Mouse (Mus musculus) Patski (cell line): Measurements from ENCODE around the gene Slc25a22. TPM values are rescaled to one million over a fixed set of nuclear protein-coding genes. Genes with fewer than 3 reads are reported as not detected.

Source experiments
- ATAC-seq: fragments of 100-300 bp; one replicate; pipeline ENCODE4 v1.8.0; 2021
- CTCF ChIA-PET: fragments of 350-600 bp; sonication (Branson Sonifier 250); formaldehyde crosslinking; loops from one replicate; lab custom pipeline; 2022; ENCODE audit warnings: inconsistent platforms; lab: Charles Lee
- POLR2A ChIA-PET: fragments of 350-600 bp; sonication (Branson Sonifier 250); formaldehyde crosslinking; loops from one replicate; lab custom pipeline; 2022; ENCODE audit warnings: antibody characterized with exemption, inconsistent platforms; lab: Charles Lee
- DNase-seq: peaks from one replicate; pipeline ENCODE4 v3.0.0-alpha.2; 2011; ENCODE audit warnings: low read depth, low spot score
- H3K27me3 ChIP-seq: fragments of 371-371 bp; one replicate; pipeline ENCODE4 v1.5.1; 2021
- CTCF ChIP-seq: fragments of 100-300 bp; IDR thresholded peaks from one replicate; pipeline ENCODE4 v1.5.1; 2021
- in situ Hi-C: fragments of 300-500 bp; cut with MboI; formaldehyde crosslinking; loops from 3 replicates; pipeline ENCODE4 v1.11.1; 2018; ENCODE audit warnings: low pct_unique_long_range_greater_than_20kb, mixed read lengths
- polyA plus RNA-seq: library from polyadenylated mRNA; unstranded; gene quantifications from one replicate; pipeline ENCODE4 v1.2.3, GENCODE M21; 2021

Gene Slc25a22
- 20.6 TPM for polyA plus RNA-seq

- CTCF ChIA-PET = interaction anchor here (0.8 to 2.4 kb wide), 8 partner anchors 11 to 87 kb away, joined by 3 to 10 read pairs (median 4); partner anchors contain the start of gene Gatd1
- no peak for DNase-seq
- POLR2A ChIA-PET = interaction anchor here (0.8 to 1.2 kb wide), 5 partner anchors 16 to 29 kb away, joined by 3 to 4 read pairs (median 4); no protein-coding TSS in a partner anchor
- no peaks in the 10 kb centered on the region for H3K27me3 ChIP-seq
- no peak for TF ChIP-seq CTCF
- in situ Hi-C loops = no loop called here
- ATAC-seq = peak; percentile 75
These were observed at the start of gene Slc25a22 for GRCm38 (mm10) chr7:141437178-141438120. TSS of gene Slc25a22 (minus strand) at chr7:141437892.

DNA sequence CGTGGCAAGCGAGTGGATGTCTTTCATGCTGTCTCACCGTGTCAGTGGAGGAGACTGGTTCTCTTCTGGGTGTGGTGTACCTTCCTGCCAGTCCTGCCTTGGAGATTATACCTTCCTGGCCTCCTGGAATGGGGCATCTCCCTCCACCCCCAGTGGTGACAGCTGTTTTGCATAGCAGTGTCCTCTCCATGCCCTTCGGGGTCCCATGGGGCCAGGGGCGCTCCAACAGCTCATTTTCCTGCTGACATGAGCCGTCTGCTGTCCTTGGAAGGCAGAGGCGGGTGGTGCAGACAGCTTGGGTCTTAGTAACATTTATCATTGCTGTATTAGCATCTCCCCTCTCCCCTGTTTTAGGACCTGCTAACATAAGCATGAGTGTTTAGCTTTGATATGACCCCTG lies 49.4 kb upstream of the Slc25a22 start:
- no peak for TF ChIP-seq CTCF
- CTCF ChIA-PET = interaction anchor here (1.5 kb wide), 1 partner anchor 10 kb away, joined by 4 read pairs; no protein-coding TSS in a partner anchor
- DNase-seq (no peak), ATAC-seq (no peak)
- POLR2A ChIA-PET = interaction anchor here (0.6 to 1.1 kb wide), 3 partner anchors 10 to 28 kb away, joined by 3 to 4 read pairs (median 3); no protein-coding TSS in a partner anchor
- H3K27me3 ChIP-seq = no peaks in the 10 kb centered on the region
- in situ Hi-C loops = no loop called here

- DNase-seq (no peak), ATAC-seq (no peak)
- ChIA-PET POLR2A (interaction anchor here (1.1 to 2.0 kb wide), 2 partner anchors 8 to 9 kb away, joined by 3 to 4 read pairs; no protein-coding TSS in a partner anchor), CTCF (interaction anchor here (1.5 kb wide), 1 partner anchor 96 kb away, joined by 3 read pairs; no protein-coding TSS in a partner anchor)
- in situ Hi-C loops = no loop called here
- TF ChIP-seq CTCF = no peak
- no peaks in the 10 kb centered on the region for H3K27me3 ChIP-seq
These were observed 48.5 kb upstream of the Slc25a22 start for GRCm38 (mm10) chr7:141486239-141486638.

DNA sequence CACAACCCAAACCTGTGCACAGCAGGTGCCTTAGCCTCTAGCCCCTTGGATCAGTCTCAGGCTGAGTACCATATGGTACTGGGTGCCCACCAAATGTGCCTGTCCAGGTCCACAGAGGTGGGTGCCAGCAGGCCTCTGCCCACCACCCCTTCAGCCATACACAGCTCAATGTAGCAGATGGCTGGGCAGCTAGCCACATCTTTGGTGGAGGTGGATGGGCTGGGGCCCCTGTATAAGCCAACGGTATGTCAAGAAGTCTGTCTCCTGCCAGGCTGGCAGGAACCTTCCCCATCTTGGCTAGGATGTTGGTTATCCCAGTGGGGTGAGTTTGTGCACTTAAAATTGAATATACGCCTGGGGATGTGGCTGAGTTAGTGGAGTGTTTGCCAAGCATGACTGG lies 47.9 kb upstream of the Slc25a22 start:
- no peak for ATAC-seq
- no peak for TF ChIP-seq CTCF
- in situ Hi-C loops = no loop called here
- ChIA-PET POLR2A (interaction anchor here (2.0 kb wide), 1 partner anchor 9 kb away, joined by 4 read pairs; no protein-coding TSS in a partner anchor), CTCF (interaction anchor here (1.1 to 1.5 kb wide), 2 partner anchors 39 to 96 kb away, joined by 3 read pairs; no protein-coding TSS in a partner anchor)
- no peaks in the 10 kb centered on the region for H3K27me3 ChIP-seq
- no peak for DNase-seq

DNA sequence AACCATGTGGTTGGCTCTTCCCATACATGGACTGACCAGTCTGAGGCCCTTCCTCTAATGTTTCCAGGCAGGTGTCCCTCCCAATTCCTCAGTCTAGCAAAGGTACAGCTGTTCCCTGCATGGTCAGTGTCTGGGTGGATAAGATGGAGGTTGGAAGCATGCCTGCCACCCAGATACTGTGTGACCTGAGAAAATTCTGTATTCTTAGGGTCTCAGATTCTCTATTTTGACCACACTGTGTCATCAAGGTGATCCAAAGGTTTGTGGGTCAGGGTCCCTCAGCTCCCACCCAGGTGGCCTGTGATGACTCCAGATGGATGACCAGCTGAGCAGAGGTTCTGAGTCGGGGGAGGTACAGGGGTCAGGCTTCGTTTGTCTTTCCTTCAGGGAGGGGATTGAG lies 47.5 kb upstream of the Slc25a22 start:
- POLR2A ChIA-PET = interaction anchor here (1.1 to 2.0 kb wide), 3 partner anchors 9 to 18 kb away, joined by 4 read pairs; partner anchors contain the start of gene Cd151
- CTCF ChIA-PET = interaction anchor here (1.1 to 1.5 kb wide), 2 partner anchors 39 to 97 kb away, joined by 3 read pairs; no protein-coding TSS in a partner anchor
- ATAC-seq (no peak), DNase-seq (no peak)
- in situ Hi-C loops = no loop called here
- H3K27me3 ChIP-seq = no peaks in the 10 kb centered on the region
- TF ChIP-seq CTCF = no peak

DNA sequence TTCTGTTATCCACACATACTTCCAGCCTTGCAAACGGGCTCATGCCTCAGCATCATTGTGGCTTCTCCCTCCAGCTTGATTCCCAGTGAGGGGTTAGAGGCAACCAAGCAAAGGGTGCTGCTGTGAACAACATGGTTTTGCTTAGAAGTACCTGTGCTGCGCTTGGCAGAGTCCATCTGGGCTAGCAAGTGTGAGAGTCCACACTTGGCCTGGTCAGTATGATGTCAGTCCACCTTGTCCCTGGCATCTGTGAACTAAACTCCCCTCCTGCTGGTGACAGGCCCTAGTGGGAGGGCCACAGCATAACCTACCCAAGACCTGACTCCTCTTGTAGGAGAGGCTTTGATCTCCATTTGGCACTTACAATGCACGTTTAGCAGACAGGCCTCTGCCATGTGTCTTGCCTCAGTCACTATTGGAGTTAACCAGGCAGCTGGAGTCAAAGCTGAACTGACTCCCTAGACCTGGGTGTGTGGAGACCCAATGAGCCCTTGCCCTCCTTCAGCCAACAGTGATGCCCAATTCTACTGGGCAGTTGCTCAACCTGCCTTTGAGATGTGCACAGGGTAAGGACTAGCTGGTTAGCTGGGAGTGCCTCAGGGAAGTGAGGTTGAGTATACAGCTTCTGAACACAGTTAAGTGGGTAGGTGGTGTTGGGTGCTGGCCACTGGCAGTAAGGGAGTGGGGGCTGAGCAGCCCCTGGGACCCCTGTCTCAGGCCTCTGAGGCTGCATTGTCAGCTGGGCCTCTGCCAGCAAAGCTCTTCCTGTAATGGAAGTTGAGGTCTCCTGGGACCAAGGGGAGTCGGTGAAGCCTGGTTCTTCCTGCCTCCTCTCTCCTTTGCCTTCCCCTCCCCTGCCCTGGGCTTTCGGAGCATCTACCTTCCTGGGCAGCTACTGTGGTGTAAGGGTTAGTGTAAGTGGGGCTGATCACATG lies 46.8 kb upstream of the Slc25a22 start:
- POLR2A ChIA-PET = interaction anchor here (1.1 to 2.0 kb wide), 3 partner anchors 9 to 17 kb away, joined by 4 read pairs; partner anchors contain the start of gene Cd151
- CTCF ChIA-PET = interaction anchor here (0.8 to 1.9 kb wide), 3 partner anchors 26 to 40 kb away, joined by 3 to 6 read pairs (median 3); no protein-coding TSS in a partner anchor
- TF ChIP-seq CTCF = no peak
- ATAC-seq (no peak), DNase-seq (no peak)
- H3K27me3 ChIP-seq = no peaks in the 10 kb centered on the region
- in situ Hi-C loops = loop anchor here (5.0 kb wide), 1 partner anchor 38 kb away; no protein-coding TSS in a partner anchor

DNA sequence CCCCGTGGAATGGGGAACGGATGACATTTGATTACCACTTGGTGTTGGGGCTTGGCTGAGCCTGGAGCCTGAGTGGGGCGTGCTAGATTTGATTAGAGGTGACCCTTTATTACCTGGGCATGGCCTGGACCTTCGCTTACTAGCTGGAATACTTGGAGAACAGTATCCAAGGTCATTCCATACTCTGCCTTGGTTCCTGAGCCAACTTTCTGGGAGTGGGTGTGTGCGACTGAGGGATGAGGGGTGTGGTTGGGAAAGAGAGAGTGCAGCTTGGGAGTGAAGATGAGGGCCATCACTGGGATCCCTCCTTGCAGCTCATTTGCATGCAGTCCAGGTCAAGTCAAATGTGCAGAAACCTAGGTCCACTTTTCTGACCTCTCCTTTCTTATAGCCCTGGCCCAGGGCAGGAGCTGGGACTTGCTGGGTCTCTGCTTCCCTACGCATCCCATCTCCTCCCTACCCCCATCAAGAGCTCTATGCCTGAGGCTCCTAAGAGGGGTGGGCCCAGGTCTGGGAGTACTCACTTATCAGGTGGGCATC lies 45.5 kb upstream of the Slc25a22 start:
- no peak for TF ChIP-seq CTCF
- ChIA-PET CTCF (interaction anchor here (1.1 to 1.9 kb wide), 2 partner anchors 41 to 88 kb away, joined by 3 to 6 read pairs; no protein-coding TSS in a partner anchor), POLR2A (interaction anchor here (1.1 kb wide), 1 partner anchor 42 kb away, joined by 3 read pairs; no protein-coding TSS in a partner anchor)
- DNase-seq (no peak), ATAC-seq (no peak)
- in situ Hi-C loops = loop anchor here (5.0 kb wide), 1 partner anchor 39 kb away; no protein-coding TSS in a partner anchor
- no peaks in the 10 kb centered on the region for H3K27me3 ChIP-seq

DNA sequence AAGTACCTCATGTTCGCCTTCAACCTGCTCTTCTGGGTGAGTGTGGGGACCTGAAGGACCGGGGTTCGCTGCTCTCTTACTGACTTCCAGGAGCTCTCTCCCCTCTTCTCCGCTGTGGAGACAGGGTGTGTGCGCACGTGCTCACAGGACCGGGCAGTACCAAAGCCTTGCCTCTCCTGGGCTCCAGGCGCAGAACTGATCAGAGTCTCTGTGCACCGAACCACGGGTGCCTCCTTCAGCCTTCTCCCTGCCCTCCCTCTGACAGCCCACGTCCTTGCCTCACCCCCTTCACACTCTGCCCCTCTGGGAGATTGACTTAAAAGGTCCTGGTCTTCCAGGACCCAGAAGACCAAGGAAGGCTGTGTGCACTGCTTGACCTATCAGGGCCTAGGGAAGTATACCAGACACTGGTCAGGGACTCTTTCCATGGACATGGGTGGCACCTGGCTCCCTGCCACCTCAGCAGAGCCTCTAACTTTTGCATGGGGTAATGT lies 44.9 kb upstream of the Slc25a22 start:
- in situ Hi-C loops = loop anchor here (5.0 kb wide), 1 partner anchor 40 kb away; no protein-coding TSS in a partner anchor
- ChIA-PET CTCF (interaction anchor here (1.1 to 1.9 kb wide), 2 partner anchors 42 to 88 kb away, joined by 3 to 6 read pairs; no protein-coding TSS in a partner anchor), POLR2A (interaction anchor here (1.1 to 7.0 kb wide), 2 partner anchors 14 to 43 kb away, joined by 3 to 64 read pairs; partner anchors contain the start of gene Cd151)
- no peak for TF ChIP-seq CTCF
- no peak for ATAC-seq
- no peak for DNase-seq
- no peaks in the 10 kb centered on the region for H3K27me3 ChIP-seq
